Mouse (Mus musculus): ENCODE results near the gene Sorl1.

GRCm38 (mm10) chr9:42046248-42046647, 77.8 kb downstream of the Sorl1 start:
- no peak for TF ChIP-seq ZNF384 (IDR thresholded peaks at IDR 0.05; ENCODE audit: low read depth, low read length)
- no peak for TF ChIP-seq CHD2 (IDR thresholded peaks at IDR 0.05; ENCODE audit: low read depth, low read length)
